Mouse (Mus musculus) ovary, postnatal 10 days (tissue): ENCODE measurements around the gene Glis3.

Experiments used
- DNase-seq: peaks from one replicate; pipeline ENCODE4 v3.0.0; 2022; ENCODE audit warnings: low spot score

Gene Glis3

DNA sequence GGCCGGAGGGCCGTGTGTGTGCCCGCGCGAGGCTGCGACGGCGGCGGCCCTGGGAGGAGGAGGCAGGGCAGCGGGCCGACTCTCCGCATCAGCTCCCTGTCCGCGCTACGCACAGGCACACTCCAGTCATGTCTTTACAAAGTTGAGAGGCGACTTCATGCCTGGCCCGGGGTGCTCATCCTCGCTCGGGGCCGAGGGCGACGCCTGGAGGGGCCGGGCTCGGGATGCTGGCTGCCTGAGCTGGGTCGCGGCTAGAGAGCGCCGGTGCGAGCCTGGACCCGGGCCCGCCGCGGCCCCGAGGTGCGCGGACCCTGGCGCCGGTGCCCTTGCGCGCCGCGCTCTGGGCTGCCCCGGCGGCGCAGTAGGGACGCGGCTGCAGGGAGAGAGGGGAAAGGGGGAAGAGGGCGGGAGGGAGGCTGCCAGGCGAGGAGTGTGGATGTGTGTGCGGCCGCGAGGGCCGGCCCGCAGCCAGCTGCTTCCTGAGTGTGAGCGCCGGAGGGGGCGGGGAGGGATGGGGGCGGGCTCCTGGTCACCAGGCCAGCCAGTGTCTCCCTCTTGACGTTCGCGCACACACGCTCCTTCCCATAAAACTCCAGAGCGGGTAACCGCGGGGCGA, at the start of gene Glis3:
Gene Glis3 (minus strand): TSS at position 302 of the 616 bp plus-strand sequence.
- peak; percentile 27 for DNase-seq

DNA sequence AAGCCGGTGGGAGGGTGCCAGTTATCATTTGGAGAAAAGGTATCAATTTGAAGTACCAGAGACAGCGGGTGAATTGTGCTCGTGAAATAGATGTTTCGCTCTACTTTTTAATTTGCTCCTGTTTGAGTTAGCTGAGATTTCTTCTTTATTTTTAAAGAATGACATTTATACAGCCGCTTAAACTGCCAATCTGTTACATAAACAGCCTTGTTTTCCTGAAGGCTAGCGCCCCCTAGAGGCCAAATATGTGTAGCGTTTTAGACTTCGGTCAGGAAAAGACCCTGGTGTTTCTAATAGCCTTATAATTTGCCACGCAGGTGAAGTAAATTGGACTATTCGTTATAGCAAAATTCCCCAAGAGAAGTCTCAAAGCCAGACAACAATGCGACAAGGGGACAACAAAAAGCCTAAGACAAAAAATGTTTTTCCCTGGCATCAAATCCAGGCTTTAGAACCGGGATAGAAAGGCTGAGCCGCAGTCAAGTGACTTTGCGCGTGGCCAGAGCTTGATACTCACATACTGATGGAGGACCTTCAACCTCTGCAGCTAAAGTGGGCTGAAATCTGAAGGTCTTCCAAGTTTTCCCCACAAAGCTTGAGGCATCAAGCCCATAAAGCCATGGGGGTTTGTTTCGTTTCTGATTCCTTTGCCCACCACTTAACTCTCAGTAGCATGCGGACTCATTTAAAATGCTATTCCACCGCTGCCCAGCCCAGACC, 46.4 kb upstream of the Glis3 start:
- DNase-seq = peak; percentile 27

DNA sequence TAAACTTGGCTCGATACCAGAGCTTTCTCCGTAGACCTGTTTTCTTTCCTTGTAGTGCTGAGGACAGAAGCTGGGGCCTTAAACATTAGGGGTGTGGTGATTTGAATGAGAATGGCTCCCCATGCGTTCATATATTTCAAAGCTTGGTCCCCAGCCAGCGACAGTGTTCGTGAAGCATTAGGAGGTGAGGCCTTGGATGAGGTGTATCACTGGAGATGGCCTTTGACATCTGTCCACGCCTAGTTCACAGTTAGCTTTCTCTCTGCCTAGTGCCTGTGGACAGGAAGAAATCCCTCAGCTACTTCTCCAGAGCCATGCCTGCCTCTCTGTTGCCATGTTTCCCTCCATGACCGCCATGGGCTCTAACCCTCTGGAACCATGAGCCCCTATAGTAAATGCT, 44.8 kb upstream of the Glis3 start:
- no peak for DNase-seq

DNA sequence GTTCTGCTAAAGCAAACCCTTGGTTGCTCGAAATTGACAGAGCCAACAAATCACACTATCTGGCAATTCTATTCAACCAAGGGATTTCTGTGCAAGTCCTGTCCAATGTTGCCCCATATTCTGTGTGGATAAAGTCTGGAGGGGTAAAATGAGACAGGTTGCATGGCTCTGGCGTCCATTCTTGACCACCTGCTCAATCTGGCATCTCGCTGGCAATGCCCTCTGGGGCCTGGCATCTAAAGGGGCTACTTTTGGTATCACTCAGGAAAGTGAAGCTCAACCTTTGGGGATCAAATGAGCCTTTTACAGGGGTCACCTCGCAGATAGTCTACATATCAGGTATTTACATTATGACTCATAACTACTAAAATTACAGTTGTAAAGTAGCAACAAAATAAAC, 42.7 kb upstream of the Glis3 start:
- no peak for DNase-seq

DNA sequence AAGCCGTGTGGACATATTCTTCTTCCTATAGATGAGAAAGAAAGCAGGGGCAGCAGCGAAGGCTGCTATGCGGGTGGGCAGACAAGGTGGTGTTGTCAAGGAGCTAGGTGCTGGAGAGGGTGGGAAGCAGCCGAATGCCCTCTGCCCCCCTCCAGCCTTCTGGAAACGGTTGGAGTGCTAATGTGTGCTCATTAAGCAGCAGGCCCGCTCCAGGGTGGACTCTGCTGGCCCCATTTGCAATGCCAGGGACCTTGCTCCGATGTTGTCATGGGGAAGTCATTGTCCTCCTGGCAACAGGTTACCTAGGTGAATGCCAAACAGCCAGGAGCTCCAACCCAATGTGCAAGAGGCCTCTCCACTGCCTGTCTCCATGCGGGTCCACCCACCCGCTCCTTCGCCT, 42.0 kb upstream of the Glis3 start:
- no peak for DNase-seq

DNA sequence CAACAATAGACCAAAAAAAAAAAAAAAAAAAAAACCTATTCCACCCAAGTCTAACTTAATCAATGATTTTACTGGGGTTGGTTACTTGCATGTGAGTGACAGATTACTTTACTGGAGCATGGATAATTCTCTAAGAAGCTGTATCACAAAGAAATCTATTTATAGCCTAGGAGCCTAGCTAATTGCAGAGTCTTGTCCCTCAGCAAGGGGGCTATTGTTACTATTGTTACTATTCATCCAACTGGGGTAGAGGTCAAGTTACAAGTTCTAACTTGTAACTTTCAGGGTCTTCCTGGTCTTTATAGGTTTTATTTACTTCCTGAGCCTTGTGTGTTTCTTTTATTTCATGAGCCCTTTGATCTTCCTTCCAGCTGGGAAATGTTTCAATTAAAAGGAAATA, 40.1 kb upstream of the Glis3 start:
- DNase-seq = no peak

DNA sequence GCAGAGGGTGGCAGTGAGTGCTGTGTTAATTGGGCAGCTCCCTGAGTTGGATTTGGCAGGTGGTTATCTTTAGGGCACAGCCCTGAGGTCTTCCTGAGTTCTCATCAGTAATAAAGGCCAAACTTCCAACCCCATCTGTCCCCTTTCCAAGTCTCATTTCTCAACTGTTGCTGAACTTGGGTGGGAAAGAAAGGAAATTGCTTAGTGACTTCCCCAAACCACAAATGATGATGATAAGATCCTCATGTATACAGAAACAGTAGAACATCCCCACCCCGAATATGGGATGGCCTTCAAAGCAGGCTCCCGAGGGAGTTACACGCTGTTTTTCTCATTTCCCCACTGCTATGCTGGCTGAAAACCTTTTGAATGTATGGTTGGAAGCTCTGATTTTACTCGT, 34.8 kb upstream of the Glis3 start:
- DNase-seq = no peak

DNA sequence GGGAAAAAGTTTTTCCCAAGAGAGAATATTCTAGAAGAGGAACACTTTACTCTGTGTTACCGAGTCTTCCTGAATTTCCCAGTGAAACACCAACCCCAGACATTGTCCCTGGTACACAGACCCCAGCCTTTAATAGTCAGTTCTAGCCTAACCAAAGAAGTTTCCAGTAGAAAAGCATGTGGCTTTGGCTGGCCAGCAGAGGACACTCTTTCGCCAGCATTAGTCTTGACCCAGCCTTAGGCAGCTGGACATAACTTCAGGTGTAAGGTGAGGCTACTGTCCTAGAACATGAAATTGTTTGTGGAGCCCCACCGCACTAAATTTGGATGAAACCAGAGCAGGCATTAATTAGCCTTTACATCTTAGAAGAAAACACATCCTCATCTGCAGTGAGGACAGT, 17.8 kb upstream of the Glis3 start:
- DNase-seq = no peak

DNA sequence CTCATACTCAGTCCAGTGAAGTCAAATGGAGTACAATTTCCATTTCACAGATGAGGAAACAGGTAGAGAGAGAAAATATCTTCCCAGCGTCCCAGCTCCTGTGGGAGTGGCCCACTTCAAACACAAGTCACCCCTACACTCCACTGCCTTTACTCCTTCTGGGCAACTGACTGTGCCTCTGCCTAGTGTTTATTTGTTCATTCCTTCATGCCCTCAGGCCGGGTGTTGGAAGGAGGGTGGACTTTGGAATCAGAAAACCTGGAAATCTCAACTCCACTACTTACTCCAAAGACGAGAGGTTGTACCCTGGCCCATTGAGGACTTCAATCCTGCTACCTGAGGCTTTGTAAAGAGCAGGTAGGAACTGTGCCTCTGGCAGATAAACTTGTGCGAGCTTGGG, 6.5 kb upstream of the Glis3 start:
- no peak for DNase-seq

DNA sequence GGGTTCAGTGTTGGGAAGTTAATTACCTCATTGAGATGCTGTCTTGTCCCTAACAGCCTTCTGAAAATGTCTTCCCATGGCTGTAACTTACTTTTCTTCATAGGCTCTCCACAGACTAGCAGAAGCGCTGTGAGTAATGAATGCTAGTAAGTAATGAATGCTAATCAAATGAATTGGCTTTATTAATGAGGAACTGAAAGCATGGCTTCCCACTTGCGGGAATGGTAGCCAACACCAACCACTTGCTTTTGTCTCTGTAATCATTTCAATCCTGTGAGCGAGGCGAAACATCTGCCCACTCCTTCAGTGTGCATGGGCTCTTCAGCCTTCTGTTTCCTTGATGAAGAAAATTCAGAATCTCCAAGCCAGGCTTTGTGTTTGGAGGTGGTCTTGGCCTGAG, 5.6 kb upstream of the Glis3 start:
- no peak for DNase-seq

DNA sequence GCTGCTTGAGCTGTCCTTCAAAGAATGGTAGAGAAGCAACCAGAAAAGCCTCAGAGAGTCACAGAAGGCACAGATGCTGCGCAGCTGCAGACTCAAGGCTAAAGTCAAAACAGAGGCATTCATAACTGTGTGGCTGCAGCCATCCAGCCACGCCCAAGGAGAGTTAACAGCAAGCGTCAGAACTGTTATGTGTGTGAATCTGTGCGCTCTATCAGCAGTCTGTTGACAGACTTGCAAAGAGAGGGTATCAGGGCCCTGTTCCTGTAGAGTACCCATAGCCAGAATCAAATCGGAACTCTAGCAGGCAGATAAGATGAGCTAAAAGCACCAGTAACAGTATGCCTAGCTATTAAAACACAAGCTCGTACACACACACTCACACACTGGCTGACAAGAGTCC, 4.5 kb upstream of the Glis3 start:
- DNase-seq = no peak

DNA sequence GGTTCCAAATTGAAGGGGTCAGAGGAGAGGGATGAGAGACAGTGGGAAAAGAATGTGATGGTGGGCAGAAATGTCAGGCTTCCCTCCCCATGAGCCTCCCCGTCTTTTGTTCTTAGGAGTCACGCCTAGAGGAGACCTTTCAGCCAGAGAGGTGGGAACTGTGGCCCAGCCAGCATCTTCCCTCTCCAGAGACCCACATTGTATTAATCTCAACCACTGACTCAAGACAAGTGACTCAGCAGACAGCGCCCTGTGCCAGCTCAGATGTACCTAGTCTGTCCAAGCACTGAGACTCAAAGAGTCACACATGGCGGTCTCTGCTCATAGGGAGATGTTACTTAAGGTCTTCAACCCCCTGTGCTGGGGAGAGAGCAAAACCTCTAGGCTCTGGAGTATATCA, 3.5 kb upstream of the Glis3 start:
- no peak for DNase-seq

DNA sequence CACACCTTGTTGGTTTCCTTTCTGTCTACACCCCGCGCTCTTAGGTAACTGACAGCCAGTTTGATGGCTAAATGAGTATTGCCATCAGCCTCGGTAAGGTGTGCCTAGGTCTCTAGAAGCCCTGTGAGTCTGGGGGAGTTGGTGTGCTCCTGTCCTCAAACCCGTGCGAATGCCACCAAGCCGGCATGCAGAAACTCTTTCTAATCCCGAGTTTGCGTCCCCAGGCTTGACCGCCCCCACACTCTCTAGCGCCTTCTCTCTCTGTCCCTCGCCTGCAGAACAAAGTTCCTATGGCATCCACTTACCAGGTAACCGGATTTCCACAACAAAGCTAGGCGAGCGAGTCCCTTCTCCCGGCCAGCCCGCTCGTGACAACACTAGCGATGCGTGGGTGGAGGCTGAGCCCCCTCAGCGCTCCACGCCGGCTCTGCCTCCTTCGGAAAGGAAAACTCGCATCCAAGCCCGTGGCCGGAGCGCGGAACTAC, 544 bp downstream of the Glis3 start:
- no peak for DNase-seq

DNA sequence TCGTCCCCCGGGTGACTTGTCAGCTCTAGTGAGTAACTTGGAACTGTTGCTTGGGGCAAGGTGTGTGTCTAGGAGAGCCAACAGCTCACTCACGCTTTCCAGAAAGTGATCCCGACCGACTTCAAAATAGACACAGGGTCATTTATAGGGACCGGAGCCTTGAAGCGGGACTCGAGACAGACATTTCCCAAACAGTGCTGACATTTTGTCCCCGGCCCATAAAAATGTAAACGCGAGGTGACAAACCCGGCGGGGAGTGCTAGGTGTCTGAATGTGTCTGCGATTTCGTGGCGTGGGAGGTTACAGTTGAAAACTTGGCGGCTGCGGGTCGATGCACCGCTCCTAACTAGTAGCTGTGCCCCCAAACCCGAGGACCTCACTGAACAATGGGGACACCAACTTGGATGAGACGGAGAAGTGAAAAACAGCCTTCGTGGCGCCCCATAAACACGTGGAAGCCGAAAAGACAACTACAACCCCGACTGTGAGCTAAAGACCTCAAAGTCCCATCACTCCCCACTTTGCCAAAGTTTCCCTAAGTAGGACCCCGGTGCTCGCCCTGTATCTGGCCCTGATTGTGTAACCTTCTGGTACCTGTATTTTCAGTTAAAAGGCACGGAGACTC, 1.1 kb downstream of the Glis3 start:
- no peak for DNase-seq

DNA sequence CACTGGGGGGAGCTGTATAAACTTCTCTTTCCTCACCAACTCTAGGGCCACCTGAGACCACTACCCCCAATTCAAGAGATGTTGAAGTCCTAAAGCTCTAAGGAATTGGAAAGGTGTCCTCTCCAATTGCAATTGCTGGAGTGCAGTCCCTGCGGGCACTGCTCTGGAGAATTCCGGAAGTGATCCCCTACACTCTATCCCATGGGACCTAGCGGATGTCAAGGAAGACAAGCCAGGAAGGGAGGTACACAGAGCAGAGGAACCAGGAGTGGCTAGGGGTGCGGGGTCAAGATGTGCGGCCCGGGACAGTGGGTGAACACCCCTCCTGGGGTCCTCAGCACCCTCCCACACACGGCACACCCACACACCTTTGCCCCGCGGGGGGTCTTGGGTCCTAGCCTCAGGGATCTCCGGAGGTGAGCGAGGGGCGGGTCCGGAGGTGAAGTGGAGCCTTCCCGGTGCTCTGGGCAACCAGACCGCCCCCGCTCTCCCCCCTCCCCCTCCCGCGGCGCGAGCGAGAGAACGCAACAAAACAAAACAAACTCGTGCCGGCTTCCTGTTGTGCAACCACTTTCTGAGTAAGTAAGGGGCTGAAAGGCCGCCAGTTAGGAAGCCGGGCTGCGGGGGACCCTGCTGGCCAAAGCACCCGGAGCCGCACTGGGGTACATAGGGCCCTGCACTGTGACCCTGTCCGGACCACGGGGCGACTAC, 2.0 kb downstream of the Glis3 start:
- DNase-seq = no peak

DNA sequence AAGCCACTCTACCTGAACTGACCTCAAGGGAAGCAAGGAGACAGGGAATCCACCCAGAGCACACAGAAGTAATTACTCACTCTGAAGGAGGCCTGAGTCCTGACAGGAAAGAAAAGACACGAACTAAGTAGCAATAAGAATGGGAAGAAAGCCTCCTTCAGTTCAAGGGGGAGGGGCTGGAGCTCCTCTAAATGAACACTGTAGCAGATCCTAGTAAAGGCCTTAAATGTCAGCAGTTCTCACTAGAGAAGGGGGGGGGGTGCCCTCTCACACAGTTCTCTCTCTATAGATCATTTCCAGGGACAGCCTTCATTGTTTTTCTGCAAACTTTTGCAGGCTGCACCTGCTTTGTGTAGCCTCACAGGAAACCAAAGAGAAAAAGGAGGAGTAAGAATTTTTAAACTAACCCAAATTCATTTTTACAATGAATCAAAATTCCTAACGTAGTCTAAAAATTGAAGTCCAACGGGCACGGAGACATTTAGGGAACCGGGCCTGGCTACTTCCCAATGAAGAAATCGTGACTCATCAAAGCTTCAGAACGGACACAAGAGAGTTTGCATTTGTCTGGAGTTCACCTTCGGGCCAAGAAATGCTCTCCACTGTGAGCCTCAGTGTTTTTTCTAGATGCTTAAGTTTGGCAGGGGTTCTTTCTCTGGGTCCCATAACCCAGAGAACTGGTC, 2.7 kb downstream of the Glis3 start:
- no peak for DNase-seq

DNA sequence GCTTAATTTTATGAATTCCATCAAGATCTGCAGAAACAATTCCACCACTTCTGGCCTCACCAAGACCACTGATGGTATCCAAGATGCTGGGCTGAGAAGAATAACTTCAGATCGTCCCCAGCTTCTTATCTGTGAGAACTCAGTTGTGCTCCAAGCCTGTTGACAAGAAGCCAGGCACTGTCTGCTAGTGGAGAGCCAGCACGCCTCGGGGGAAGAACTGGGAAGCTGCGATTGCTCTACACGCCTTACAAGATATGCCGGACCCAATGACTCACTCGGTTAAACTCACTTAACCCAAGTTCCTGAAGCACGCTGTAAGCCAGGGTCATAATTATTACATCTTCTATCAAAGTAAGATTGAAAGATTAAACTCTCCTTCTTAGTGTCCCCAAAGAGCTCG, 16.1 kb downstream of the Glis3 start:
- no peak for DNase-seq

DNA sequence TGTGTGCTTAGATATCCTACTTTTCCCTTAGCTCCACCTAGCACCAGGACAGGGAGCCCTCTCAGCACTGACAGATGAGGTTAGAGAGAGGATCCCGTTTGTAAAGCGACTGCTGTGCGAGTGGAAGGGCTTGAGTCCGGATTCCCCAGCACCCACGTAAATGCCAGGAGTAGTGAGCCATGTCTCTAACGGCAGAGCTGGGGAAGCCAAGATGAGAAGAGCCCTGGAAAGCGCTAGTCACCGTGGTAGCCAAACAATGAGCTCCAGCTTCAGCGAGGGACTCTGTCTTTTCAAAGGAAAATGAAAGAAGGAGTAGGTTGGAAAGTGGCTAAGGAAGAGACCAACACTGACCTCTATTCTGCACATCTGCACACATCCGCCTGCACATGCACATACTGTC, 16.7 kb downstream of the Glis3 start:
- DNase-seq = no peak

DNA sequence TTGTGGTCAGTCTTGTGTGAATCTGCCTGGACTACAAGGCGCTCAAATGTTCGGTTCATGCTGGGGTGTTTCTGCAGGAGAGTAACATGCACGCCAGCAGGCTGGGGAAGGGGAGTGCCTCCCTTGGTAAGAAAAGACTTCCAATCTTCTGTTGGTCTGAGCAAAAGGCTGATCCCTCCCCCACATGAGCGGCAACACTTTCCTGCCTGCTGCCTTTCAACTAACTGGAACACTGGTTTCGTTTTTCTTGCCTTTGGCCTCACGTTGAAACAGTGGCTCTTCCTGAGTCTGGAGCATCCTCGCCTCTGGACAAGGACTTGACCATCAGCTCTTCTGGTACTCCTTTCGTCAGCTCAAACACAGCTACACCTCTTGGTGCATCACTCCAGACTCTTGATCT, 17.4 kb downstream of the Glis3 start:
- no peak for DNase-seq

DNA sequence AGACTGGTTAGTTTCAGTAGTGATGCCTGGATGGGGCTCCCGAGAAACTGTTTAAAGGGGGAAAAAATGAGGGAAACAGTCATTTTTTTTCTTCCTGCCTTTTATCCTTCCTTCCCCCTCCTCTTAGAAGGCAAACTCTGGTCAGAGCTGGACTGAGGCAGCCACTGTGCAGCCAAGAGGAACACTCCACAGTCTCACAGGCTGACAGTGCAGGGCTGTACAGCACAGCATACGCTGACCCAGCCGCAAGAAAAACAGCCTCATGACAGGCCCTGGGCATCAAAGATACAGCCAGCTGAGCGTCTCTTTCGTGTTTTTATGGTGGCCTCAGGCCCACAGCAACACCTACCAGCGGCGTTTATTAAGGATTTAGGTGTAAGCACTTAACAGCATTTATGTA, 19.0 kb downstream of the Glis3 start:
- no peak for DNase-seq

DNA sequence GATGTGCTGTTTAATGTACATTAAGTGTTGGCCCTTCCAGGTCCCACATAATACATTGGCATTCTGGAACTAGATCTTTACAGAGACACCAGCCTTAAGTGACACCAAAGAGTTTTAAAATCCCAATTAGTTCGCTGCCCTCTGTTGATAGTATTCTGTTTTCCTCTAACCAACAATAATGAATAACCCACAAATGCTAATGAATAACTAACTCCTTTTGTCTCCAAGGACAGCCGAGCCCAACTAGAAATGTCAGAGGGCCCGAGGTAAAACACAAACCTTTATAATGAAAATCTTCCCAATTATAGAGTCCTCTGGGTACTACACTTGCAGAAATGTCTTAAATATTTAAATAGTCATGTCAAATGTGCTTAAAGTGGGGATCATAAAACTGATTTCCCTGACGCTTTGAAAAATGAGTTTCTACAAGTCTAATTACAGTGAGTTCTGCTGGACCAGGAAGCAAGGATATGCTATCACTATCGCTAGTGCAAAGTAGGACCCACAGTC, 22.1 kb downstream of the Glis3 start:
- DNase-seq = no peak

DNA sequence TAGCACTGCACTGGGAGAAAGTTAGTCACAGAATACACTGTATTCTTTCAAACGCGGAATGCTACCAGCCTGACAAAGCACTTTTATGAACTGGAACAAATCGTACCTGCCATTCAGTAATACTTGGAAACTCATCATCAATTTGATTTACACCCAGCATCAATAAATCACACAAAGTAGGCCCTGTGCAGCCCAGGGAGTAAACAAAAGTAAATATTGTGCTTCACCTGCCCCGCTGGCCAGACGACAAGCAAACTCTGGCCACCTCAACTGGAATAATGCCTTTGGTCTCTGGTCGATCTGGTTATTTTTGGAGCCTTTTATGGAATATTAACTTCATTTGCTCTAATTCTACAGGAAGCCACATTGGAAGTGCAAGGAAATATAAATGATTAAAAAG, 23.0 kb downstream of the Glis3 start:
- no peak for DNase-seq
